Mouse (Mus musculus): Measurements from ENCODE around the gene Inafm2.

GRCm38 (mm10) chr2:118772158-118772874 is 26.8 kb downstream of the Inafm2 start, which contains the start of gene Phgr1:
- no peak for TF ChIP-seq POLR2A (IDR thresholded peaks at IDR 0.05; ENCODE audit: low read depth, low read length)
- TF ChIP-seq CTCF (IDR thresholded peaks at IDR 0.05; ENCODE audit: borderline replicate concordance, insufficient read depth, low read length): no peak

Data from embryonic fibroblast, embryonic 13.5 days (primary cell).